Mouse (Mus musculus): Measurements from ENCODE around the gene Ube2u. TPM values are rescaled to one million over a fixed set of nuclear protein-coding genes. Genes with fewer than 3 reads are reported as not detected.

Ube2u gene
- polyA plus RNA-seq, 1 experiment from 2014 or later, result 0.19 TPM

DNA sequence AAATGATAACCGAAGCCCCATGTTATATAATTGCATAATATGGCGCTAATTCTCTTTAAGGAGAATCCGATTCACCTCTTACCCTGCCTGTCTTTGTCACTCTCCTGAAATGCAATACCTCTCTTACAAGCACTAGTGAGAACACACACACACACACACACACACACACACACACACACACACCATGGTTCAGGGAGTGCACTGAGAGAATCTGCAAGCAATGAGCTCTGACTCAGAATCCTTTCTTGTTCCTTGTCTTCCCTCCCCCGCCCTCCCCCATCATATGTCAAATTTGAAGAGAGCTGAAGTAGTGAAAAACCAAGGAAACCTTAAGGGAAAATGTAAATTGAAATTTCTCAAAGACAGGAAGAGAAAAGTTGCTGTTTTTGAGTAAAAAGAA is 118.4 kb downstream of the Ube2u start:
- H3K9ac ChIP-seq (ENCODE audit: low read depth, low read length), result no peak overlapping the region
- H3K27me3 ChIP-seq (replicated peaks; ENCODE audit: control insufficient read depth, insufficient read depth, low read length), result no peaks in the 10 kb centered on the region
- ATAC-seq, result no peak
- no peak overlapping the region for H3K4me2 ChIP-seq (ENCODE audit: low read length)
- no peak overlapping the region for H3K4me3 ChIP-seq (ENCODE audit: low read length)
- H3K27ac ChIP-seq (ENCODE audit: low read depth, low read length), result no peak overlapping the region
- 68% methylated on average over 4 of the region's 4 CpGs for WGBS
- no peaks in the 10 kb centered on the region for H3K9me3 ChIP-seq (ENCODE audit: control insufficient read depth, low read length)
- H3K4me1 ChIP-seq (ENCODE audit: control insufficient read depth, insufficient read depth, low read depth, low read length), result no peaks in the 10 kb centered on the region
- no peaks in the 10 kb centered on the region for H3K36me3 ChIP-seq (ENCODE audit: control insufficient read depth, insufficient read depth, low read length)
